Mouse (Mus musculus) megakaryocyte, embryonic 14.5 days (primary cell): Measurements from ENCODE around the gene Olfr1451.

Experiments
- FLI1 ChIP-seq: IDR thresholded peaks from 2 replicates; pipeline ENCODE4 v1.6.1; 2012; ENCODE audit warnings: low read length, inconsistent platforms, mixed read lengths
- GATA1 ChIP-seq: IDR thresholded peaks from 3 replicates; pipeline ENCODE4 v1.6.1; 2012; ENCODE audit warnings: mixed read lengths, low read length, inconsistent platforms, borderline replicate concordance

- TF ChIP-seq GATA1: no peak
- no peak for TF ChIP-seq FLI1
Measured at GRCm38 (mm10) chr19:13028227-13028626, 33.4 kb downstream of the Olfr1451 start, which contains the start of gene Olfr1453.
